Mouse (Mus musculus) layer of hippocampus, adult 9-10 months (tissue): ENCODE results near the gene Sdc4.

Source experiments
- DNase-seq: peaks from one replicate; pipeline ENCODE4 v3.0.0; 2022; ENCODE audit warnings: low spot score

Sdc4 gene

DNA sequence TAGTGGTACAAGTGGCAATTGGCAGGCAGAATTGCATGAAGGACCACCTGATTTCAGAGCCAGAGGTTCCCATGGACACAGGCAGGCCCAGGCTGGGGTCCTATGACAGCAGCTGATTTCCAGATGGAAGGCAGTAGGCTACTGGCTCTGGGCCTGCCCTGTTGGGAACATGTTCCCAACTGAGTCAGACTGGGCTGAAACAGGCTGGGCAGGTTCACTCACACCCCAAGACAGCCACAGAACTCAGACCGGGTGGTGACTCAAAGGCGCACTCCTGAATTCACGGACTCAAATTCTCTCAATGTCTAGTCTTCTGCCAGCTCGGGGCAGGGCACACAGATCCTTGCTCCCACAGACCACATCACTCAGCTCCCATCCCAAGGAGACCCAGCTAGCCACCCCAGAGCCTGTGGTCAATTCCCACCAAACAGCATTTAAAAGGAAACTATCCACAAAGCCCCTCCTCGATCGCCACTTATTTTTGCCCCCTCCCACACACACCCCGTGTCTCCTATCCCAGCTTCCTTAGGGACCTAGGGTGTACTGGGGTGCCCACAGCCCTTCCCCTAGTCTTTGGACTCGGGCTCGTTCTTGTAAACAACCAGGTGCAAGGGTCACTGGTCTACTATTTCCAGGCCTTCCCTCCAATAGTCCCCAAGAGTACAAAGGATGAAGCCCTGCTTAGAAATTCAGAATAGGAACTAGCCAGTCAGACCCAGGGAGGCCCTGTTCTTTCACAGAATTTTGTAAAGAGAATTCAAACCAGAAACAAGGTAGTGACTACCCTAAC is 11.8 kb downstream of the Sdc4 start:
- no peak for DNase-seq

DNA sequence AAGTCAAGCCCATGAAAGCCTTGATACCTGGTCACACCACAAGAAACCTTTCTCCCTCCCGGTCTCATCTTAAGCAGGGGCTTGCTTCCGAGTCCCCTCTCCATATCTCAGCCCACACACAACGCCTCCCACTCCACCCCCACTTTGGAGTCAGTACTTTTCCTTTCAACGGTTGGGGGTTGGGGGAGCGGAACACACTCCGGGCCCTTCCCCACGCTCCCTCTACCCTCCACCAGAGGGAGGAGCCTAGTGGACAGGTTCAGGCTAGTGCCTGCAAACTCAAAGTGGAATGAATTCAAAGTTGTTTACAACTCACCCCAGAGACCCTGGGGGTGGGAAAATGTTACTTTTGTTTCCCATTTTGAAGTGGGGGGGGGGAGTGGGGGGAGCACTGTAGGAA is 13.0 kb downstream of the Sdc4 start:
- DNase-seq, result no peak

DNA sequence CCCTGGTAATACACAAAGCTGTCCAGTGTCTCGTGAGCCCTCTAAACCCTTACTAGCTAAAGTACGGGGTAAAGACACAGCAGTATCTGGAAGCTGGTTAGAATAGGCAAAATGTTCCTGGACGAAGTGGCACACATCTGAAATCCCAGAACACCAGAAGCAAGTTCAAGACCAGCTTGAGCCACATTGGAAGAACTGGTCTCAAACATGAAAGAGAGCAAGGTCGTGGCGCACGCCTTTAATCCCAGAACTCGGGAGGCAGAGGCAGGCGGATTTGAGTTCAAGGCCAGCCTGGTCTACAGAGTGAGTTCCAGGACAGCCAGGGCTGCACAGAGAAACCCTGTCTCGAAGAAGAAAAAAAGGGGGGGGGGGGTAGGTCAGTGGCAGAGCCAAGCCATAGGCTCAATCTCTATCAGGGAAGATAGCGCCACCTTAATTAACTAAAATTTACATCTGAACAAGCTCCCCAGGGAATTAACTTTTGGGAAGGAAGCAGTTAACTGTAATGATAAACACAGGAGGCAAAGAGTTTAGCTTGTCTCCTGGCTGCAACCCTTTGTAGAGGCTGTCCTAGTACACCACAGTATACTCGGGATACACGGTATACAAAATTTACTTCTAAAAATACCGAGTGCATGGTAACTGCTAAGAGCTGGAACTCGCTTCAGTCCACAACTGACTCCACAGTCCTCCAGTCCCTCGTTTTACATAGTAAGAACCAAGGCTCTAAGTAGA is 13.6 kb downstream of the Sdc4 start:
- no peak for DNase-seq

GRCm38 (mm10) chr2:164428451-164428850 is 15.2 kb downstream of the Sdc4 start:
- no peak for DNase-seq

- no peak for DNase-seq
Measured at GRCm38 (mm10) chr2:164426952-164427351, 16.7 kb downstream of the Sdc4 start.

GRCm38 (mm10) chr2:164426121-164426520 is 17.6 kb downstream of the Sdc4 start:
- no peak for DNase-seq

DNA sequence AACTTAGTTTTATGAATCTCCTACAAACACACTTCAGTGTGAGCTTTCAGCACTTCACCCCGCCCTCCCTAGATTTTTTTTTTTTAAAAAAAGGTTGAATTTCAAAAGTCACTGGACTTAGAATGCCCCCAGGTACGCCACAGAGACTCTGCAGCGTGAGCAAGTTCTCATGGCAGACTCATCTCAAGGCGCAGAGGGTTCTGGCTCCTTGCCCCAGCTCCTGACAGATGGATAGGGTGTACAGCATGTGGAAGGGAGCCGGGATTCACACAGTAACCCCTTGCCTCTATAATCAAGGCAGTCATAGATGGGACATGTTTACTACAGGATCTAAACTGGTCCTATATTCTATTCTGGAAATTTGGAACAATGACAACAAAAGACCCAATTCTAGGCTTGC is 18.3 kb downstream of the Sdc4 start:
- DNase-seq, result no peak

DNA sequence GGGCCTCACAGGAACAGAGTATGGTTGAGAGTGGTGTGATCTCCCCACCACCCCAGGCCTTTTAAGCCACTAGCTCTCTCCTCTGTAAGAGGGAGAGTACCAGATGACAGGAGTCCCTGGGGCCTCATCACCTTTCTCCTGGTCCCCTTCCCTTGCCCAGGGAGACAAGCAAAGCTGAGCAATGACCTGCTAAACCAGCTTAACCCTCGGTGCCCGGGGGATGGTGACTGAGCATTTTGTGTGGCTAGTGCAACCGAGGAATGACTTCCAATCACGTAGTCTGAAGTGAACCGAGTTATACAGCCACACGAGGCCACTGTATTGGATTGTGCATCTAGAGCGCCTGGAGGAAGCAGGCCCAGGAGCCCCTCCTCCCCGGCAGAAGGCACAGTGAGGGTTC is 19.3 kb downstream of the Sdc4 start:
- no peak for DNase-seq

GRCm38 (mm10) chr2:164423464-164423863 is 20.2 kb downstream of the Sdc4 start:
- no peak for DNase-seq

GRCm38 (mm10) chr2:164422675-164423393 is 20.9 kb downstream of the Sdc4 start:
- no peak for DNase-seq

- no peak for DNase-seq
Measured at GRCm38 (mm10) chr2:164421979-164422378, 21.7 kb downstream of the Sdc4 start.

DNA sequence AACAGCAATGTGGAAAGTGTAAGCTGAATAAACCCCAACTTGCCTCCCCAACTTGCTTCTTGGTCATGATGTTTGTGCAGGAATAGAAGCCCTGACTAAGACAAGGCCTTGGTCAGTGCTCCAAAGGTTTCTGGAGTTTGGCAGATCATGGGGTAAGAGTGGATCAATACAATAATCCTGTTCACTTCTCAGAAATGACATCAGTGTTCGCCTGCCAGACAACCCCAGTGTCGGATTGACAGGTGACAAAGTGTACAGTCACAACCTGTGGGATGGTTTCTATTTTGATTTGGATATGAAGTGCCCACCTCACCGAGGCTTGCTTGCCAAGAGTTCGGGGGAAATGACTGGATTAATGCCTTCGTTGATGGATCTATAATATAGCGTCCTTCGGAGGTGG is 22.4 kb downstream of the Sdc4 start:
- no peak for DNase-seq

DNA sequence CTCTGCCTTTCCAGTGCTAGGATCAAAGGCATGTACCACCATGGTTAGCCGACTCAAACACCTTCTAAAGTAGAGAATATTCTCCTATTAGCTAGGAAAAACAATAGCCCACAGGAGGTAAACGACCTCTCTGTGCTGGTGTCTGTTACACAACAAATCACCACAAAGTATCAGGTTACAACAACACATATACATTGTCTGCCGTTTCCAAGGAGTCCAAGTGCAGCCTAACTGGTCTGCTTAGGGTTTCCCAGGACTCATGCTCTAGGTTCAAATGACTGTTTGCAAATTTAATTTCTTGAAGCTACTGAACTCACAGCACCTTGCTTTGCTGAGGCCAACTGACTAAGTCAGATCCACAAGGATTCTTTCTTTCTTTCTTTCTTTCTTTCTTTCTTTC is 24.2 kb downstream of the Sdc4 start:
- no peak for DNase-seq

- no peak for DNase-seq
Measured at GRCm38 (mm10) chr2:164418308-164418875, 25.3 kb downstream of the Sdc4 start.

DNA sequence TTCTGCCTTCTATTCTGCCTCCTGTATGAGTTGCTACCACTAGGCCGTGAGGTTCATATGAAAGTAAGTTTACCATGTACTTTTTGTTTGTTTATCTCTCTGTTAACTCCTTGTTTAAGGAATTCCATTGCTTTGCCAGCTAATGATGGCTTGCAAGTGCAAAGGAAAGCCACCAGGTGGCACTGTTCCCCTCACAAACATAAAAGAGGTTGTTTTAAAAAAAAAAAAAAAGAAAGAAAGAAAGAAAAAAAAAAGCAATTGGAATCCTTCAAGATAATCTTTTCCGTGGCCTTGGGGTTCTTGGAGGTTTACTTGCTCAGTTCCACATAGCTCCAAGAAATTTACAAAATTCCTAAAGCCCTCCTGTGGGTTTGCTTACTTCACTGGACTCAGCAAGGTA is 26.5 kb downstream of the Sdc4 start:
- no peak for DNase-seq

DNA sequence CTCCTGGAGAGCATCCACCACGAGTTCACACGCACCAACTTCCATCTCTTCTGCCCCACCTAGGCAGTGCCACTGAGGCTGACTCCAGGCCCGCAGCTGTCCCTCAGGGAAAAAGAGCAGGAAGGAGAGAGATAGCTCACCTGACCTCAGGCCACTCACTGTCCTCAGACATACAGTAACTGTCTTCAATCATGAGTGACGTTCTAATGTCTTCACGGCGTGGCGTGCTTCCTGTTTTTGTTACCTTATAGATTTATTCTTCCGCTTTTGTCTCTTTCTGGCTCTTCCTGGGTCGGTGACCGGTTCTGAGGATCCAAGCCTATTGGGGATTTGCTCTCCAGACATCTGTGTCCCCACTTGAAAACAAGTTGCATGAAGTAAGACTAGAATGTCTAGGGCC is 29.1 kb downstream of the Sdc4 start:
- no peak for DNase-seq

- DNase-seq, result no peak
Measured at GRCm38 (mm10) chr2:164414167-164414566, 29.5 kb downstream of the Sdc4 start.

DNA sequence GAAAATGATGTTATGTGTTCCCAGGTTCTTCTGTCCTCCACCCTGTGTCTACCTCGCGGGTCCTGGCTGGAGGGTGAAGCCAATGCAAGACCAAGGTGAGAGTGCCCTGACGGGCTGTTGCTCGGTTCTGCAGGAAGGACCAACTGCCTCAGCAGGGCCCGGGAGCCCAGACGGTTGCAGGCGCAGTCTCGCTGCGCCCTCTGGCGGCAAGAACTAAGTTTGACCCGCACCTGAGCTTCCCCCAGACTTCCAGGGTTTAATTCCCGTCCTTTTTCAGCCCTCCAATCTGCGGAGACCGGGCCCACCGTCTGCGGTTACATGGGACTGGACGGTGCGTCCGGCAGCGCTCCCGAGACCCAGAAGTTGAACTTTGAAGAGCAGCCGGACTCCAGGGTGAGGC is 36.0 kb downstream of the Sdc4 start:
- DNase-seq, result no peak

DNA sequence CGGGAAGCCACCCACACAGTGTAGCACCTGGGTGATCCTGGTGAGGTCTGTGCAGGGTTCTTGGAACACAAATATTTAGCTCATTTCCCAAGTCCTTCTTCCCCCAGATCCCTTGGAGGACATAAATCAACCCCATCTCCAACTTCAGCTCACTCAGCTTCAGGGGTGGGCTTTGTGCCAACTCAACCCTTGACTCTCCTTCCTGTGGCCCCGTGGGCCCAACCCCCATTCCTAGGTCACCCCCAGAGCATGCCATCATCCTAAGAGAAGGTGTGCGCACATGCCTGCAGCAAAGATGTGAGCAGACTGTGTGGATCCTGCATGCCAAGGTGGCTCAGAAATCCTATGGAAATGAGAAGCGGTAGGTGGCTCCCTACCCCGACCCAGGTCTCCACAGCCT is 38.2 kb downstream of the Sdc4 start:
- DNase-seq, result no peak

DNA sequence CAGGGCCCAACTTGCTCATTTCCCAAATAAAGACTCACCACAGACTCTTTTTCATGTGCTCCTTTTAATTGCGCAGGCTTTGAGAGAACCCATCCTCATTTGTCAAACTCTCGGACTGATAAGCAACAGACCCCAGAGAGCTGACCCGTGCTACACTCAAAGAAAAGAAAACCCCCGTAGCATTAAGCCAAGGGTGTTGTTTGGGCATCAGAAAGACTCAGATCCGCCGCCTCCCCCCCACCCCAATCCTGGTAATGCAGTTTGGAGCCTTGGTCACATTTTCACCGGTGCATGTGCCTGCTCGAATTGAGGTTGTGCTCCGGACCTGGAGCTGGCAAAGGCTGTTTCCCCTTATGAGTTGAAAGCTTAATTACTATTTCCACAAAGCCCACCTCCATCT is 38.6 kb downstream of the Sdc4 start, which contains the start of gene Matn4:
Matn4 (minus strand) TSS at position 101 of the 400 bp plus-strand sequence.
- DNase-seq, result no peak

DNA sequence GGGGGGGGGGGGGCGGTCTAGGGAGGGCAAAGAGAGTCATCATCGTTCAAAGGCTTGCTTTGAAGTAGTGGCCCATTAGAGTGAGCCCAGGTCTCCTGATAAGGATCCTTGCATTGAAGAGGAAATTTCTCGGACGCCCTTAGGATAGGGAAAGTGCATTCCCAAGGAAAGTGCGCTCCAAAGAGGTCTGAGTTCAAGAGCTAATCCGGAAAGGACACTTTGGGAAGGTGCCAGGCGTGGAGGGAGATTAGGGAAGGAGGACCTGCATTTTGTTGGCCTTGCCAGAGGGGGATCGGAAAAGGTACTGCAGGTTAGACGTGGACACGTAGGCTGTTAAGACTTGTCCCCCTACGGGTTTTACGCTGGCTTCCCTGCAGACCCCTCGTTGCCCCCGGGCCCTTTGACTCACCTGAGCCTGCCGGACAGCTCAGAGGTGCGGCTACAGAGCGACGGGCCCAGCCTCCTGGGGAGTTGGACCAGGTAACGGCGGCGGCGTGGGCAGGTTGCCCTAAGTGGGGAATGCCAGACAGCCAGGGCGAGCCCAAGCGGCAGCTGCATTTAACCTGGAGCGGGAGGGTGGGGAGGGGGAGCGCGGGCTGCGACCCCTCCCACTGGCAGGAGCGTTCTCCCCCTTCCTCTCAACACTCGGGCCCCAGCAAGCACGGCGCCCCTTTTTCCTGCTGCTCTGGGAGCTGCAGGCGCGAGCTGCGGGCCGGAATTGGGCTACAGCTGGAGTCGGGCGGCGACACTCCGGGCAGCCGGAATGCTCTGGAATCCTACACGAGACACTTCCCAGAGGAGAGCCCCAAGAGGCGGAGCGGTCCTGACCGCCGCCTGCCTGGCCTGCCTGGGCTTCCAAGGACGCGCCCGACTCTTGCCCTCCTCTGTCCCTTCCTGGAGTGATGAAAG is 39.4 kb downstream of the Sdc4 start:
- no peak for DNase-seq
